Mouse (Mus musculus) MEL (cell line): ENCODE results near the gene Cfap157.

Experiments used
- CHD2 ChIP-seq: IDR thresholded peaks from 2 replicates; pipeline ENCODE4 v1.6.1; 2011; ENCODE audit warnings: low read length, improper control_type of control experiment
- CTCF ChIP-seq, 3 experiments: IDR thresholded peaks in 2 of 3; conservative IDR thresholded peaks in 1 of 3; 2 replicates each; pipeline ENCODE4 v1.5.1; 2011 to 2012; ENCODE audit warnings: low read length in 3 of 3, low read depth in 2 of 3, mild to moderate bottlenecking in 2 of 3, improper control_type of control experiment in 1 of 3, inconsistent platforms in 1 of 3, mixed read lengths in 1 of 3, moderate library complexity in 1 of 3; ENCODE audit not compliant: control insufficient read depth in 1 of 3, insufficient read depth in 1 of 3, poor library complexity in 1 of 3, severe bottlenecking in 1 of 3
- EP300 ChIP-seq, 2 experiments: IDR thresholded peaks; 2 replicates each; pipeline ENCODE4 v1.6.1; 2011; ENCODE audit warnings: improper control_type of control experiment in 2 of 2, low read length in 2 of 2, low read depth in 1 of 2, mild to moderate bottlenecking in 1 of 2
- JUND ChIP-seq: IDR thresholded peaks from 2 replicates; pipeline ENCODE4 v1.6.1; 2011; ENCODE audit warnings: low read depth, mild to moderate bottlenecking, improper control_type of control experiment, low read length
- MAFK ChIP-seq: IDR thresholded peaks from 2 replicates; pipeline ENCODE4 v1.6.1; 2011; ENCODE audit warnings: low read depth, mild to moderate bottlenecking, low read length, improper control_type of control experiment, borderline replicate concordance
- MEF2A ChIP-seq: IDR thresholded peaks from 2 replicates; pipeline ENCODE4 v1.6.1; 2014; ENCODE audit warnings: low read depth, mild to moderate bottlenecking, inconsistent platforms, low read length, improper control_type of control experiment; ENCODE audit not compliant: poor library complexity, insufficient replicate concordance, severe bottlenecking; ENCODE audit errors: extremely low read depth
- MXI1 ChIP-seq: IDR thresholded peaks from 2 replicates; pipeline ENCODE4 v1.6.1; 2011; ENCODE audit warnings: mild to moderate bottlenecking, low read depth, low read length, improper control_type of control experiment
- POLR2A ChIP-seq, 2 experiments: IDR thresholded peaks; 2 replicates each; pipeline ENCODE4 v1.6.1; 2011 to 2012; ENCODE audit warnings: low read length in 2 of 2, mild to moderate bottlenecking in 2 of 2, control low read depth in 1 of 2, improper control_type of control experiment in 1 of 2, low read depth in 1 of 2, moderate library complexity in 1 of 2; ENCODE audit not compliant: control insufficient read depth in 1 of 2, insufficient read depth in 1 of 2, poor library complexity in 1 of 2
- POLR2AphosphoS2 ChIP-seq: IDR thresholded peaks from 2 replicates; pipeline ENCODE4 v1.6.1; 2011; ENCODE audit warnings: low read length, improper control_type of control experiment
- RAD21 ChIP-seq: IDR thresholded peaks from 2 replicates; pipeline ENCODE4 v1.6.1; 2011; ENCODE audit warnings: mild to moderate bottlenecking, low read depth, low read length, improper control_type of control experiment
- RCOR1 ChIP-seq: IDR thresholded peaks from 2 replicates; pipeline ENCODE4 v1.6.1; 2012; ENCODE audit warnings: low read depth, mild to moderate bottlenecking, inconsistent platforms, low read length, improper control_type of control experiment
- TAL1 ChIP-seq: IDR thresholded peaks from 2 replicates; pipeline ENCODE4 v1.6.1; 2012; ENCODE audit warnings: mild to moderate bottlenecking, inconsistent platforms, low read length, moderate library complexity, mixed read lengths

GRCm38 (mm10) chr2:32728463-32728862 lies 55.8 kb downstream of the Cfap157 start:
- TF ChIP-seq JUND, result no peak
- TF ChIP-seq EP300 (IDR thresholded peaks at IDR 0.05; ENCODE audit: low read depth in 1 of 2, low read length in 2 of 2), result no peak
- TF ChIP-seq CHD2, result no peak
- TF ChIP-seq POLR2A (IDR thresholded peaks at IDR 0.05; ENCODE audit: control insufficient read depth in 1 of 2, insufficient read depth in 1 of 2, low read depth in 1 of 2, low read length in 2 of 2, poor library complexity in 1 of 2), result no peak
- no peak for TF ChIP-seq MEF2A
- no peak for TF ChIP-seq MXI1
- no peak for TF ChIP-seq TAL1
- TF ChIP-seq MAFK, result no peak
- TF ChIP-seq CTCF (IDR thresholded peaks at IDR 0.05 in 2 of 3, conservative IDR thresholded peaks at IDR 0.05 in 1 of 3; ENCODE audit: control insufficient read depth in 1 of 3, insufficient read depth in 1 of 3, low read depth in 2 of 3, low read length in 3 of 3, poor library complexity in 1 of 3, severe bottlenecking in 1 of 3), result no peak
- no peak for TF ChIP-seq RAD21
- TF ChIP-seq POLR2AphosphoS2, result no peak
- no peak for TF ChIP-seq RCOR1
